Comparison of ENCODE assay signal across 8 mouse cellular contexts in the genomic region with DNA sequence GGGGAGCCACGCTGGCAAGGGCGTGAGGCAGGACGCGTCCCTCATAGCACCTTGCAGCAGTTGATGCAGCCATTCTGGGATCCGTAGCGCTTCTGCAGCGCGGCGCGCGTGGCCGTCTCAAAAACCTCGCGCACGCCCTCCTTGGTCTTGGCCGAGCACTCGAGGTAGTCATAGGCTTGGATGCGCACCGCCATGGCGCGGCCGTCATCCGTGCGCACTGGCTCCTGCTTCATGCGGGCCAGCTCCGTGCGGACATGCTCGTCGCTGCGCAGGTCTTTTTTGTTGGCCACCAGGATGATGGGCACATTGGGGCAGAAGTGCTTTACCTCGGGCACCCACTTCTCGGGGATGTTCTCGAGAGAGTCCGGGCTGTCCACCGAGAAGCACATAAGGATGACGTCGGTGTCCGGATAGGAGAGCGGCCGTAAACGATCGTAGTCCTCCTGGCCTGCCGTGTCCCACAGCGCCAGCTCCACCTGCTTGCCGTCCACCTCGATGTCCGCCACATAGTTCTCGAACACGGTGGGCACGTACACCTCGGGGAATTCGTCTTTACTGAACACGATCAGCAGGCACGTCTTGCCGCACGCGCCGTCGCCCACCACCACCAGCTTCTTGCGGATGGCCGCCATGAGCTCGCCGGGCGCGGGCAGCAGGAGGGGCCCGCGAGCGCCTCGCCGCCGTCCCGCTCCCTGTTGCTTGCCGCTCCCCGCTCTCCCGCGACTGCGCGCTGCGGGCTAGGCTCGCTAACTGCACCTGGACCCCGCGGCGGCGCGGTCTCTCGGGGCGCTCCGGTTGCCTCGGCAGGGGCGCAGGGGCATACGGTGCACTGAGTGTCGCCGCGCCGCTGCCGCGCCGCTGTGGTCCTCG. TPM values are rescaled to one million over a fixed set of nuclear protein-coding genes. Genes with fewer than 3 reads are reported as not detected.
DNase-seq lines count a peak whose midpoint lies in the region; ATAC-seq and TF ChIP-seq lines count a peak whose summit lies in the region.

No protein-coding gene starts in this region.

- peaks cover 34% of the 10 kb centered on the region for H3K4me1 ChIP-seq in intestine, embryonic 16.5 days (ENCODE audit: control insufficient read depth, insufficient read depth, low read length)
- peaks cover 26% of the 10 kb centered on the region for H3K4me1 ChIP-seq in liver, embryonic 11.5 days (replicated peaks; ENCODE audit: control insufficient read depth, insufficient read depth, low read length)
- H3K4me1 ChIP-seq in midbrain, postnatal 0 days (ENCODE audit: insufficient read depth, low read length) = peaks cover 19% of the 10 kb centered on the region; the same call in 1 of the 2 replicates
- peaks cover 35% of the 10 kb centered on the region for H3K4me1 ChIP-seq in stomach, embryonic 14.5 days (ENCODE audit: control insufficient read depth, insufficient read depth, low read length)

- intact Hi-C loops in gastrocnemius, postnatal 36 days (cut with DNase I) = loop anchor here (5.0 kb wide), 1 partner anchor 112 kb away; no protein-coding TSS in a partner anchor

- TF ChIP-seq CTCF in midbrain, postnatal 0 days (IDR thresholded peaks at IDR 0.05) = peak; percentile 6

- peak; percentile 88 for DNase-seq in 3134 (ENCODE audit: extremely low read depth, insufficient read length, low spot score)
- peak; percentile 23 for DNase-seq in T-cell, adult 2 months (ENCODE audit: low spot score)
- peak; percentile 76 for DNase-seq in embryo, embryonic 10 days (ENCODE audit: low spot score)
- peak; percentile 33 to 75 for DNase-seq in gastrocnemius, postnatal 36 days
- DNase-seq in liver, embryonic 11.5 days (ENCODE audit: low spot score) = peak; percentile 78
- DNase-seq in midbrain, postnatal 0 days (ENCODE audit: low spot score) = peak; percentile 75

- H3K27ac ChIP-seq in intestine, embryonic 16.5 days (ENCODE audit: low read length) = peak overlapping the region; percentile 100
- H3K27ac ChIP-seq in liver, embryonic 11.5 days (ENCODE audit: low read depth, low read length) = peak overlapping the region; percentile 95
- peak overlapping the region; percentile 100 for H3K27ac ChIP-seq in midbrain, postnatal 0 days (ENCODE audit: low read depth, low read length)
- peak overlapping the region; percentile 99 for H3K27ac ChIP-seq in stomach, embryonic 14.5 days (ENCODE audit: low read length)

- under 1% methylated on average over 98 of the region's 99 CpGs for WGBS in intestine, embryonic 16.5 days
- 1% methylated on average over 96 of the region's 99 CpGs for WGBS in liver, embryonic 11.5 days
- WGBS in midbrain, postnatal 0 days = 2% methylated on average over 97 of the region's 99 CpGs
- under 1% methylated on average over 99 of the region's 99 CpGs for WGBS in stomach, embryonic 14.5 days

- peak; percentile 59 for ATAC-seq in intestine, embryonic 16.5 days
- ATAC-seq in liver, embryonic 11.5 days (replicated peaks; ENCODE audit: low FRiP score) = peak; percentile 54
- peak; percentile 71 for ATAC-seq in midbrain, postnatal 0 days (ENCODE audit: low FRiP score)
- ATAC-seq in stomach, embryonic 14.5 days (ENCODE audit: insufficient number of reproducible peaks, insufficient read depth, low FRiP score, low read depth) = peak; percentile 39

- no peaks in the 10 kb centered on the region for H3K27me3 ChIP-seq in intestine, embryonic 16.5 days (replicated peaks; ENCODE audit: control insufficient read depth, insufficient read depth, low read length)
- H3K27me3 ChIP-seq in liver, embryonic 11.5 days (replicated peaks; ENCODE audit: control insufficient read depth, insufficient read depth, low read length) = no peaks in the 10 kb centered on the region
- H3K27me3 ChIP-seq in midbrain, postnatal 0 days (ENCODE audit: insufficient read depth, low read length) = no peaks in the 10 kb centered on the region
- no peaks in the 10 kb centered on the region for H3K27me3 ChIP-seq in stomach, embryonic 14.5 days (ENCODE audit: control insufficient read depth, insufficient read depth, low read length)

- H3K9me3 ChIP-seq in intestine, embryonic 16.5 days (ENCODE audit: control insufficient read depth, low read length) = no peaks in the 10 kb centered on the region
- H3K9me3 ChIP-seq in liver, embryonic 11.5 days (ENCODE audit: control insufficient read depth, low read length) = no peaks in the 10 kb centered on the region
- no peaks in the 10 kb centered on the region for H3K9me3 ChIP-seq in midbrain, postnatal 0 days (ENCODE audit: low read length)
- no peaks in the 10 kb centered on the region for H3K9me3 ChIP-seq in stomach, embryonic 14.5 days (ENCODE audit: control insufficient read depth, low read depth, low read length)

- H3K4me3 ChIP-seq in intestine, embryonic 16.5 days (ENCODE audit: low read length) = peak overlapping the region; percentile 93
- peak overlapping the region; percentile 75 for H3K4me3 ChIP-seq in liver, embryonic 11.5 days (ENCODE audit: low read depth, low read length)
- H3K4me3 ChIP-seq in midbrain, postnatal 0 days (ENCODE audit: low read depth, low read length) = peak overlapping the region; percentile 96
- peak overlapping the region; percentile 78 for H3K4me3 ChIP-seq in stomach, embryonic 14.5 days (ENCODE audit: low read depth, low read length)

- H3K9ac ChIP-seq in intestine, embryonic 16.5 days (ENCODE audit: low read depth, low read length) = peak overlapping the region; percentile 99
- peak overlapping the region; percentile 85 for H3K9ac ChIP-seq in liver, embryonic 11.5 days (ENCODE audit: low read depth, low read length)
- H3K9ac ChIP-seq in midbrain, postnatal 0 days (replicated peaks; ENCODE audit: low read length, poor library complexity, severe bottlenecking) = peak overlapping the region; percentile 100
- peak overlapping the region; percentile 89 for H3K9ac ChIP-seq in stomach, embryonic 14.5 days (replicated peaks; ENCODE audit: low read depth, low read length)

- H3K36me3 ChIP-seq in intestine, embryonic 16.5 days (ENCODE audit: control insufficient read depth, insufficient read depth, low read length) = no peaks in the 10 kb centered on the region
- H3K36me3 ChIP-seq in liver, embryonic 11.5 days (ENCODE audit: control insufficient read depth, insufficient read depth, low read length) = no peaks in the 10 kb centered on the region
- H3K36me3 ChIP-seq in midbrain, postnatal 0 days (ENCODE audit: insufficient read depth, low read length) = no peaks in the 10 kb centered on the region
- no peaks in the 10 kb centered on the region for H3K36me3 ChIP-seq in stomach, embryonic 14.5 days (ENCODE audit: control insufficient read depth, insufficient read depth, low read length)

- peak overlapping the region; percentile 91 for H3K4me2 ChIP-seq in intestine, embryonic 16.5 days (ENCODE audit: low read depth, low read length)
- H3K4me2 ChIP-seq in liver, embryonic 11.5 days = peak overlapping the region; percentile 95
- H3K4me2 ChIP-seq in midbrain, postnatal 0 days (ENCODE audit: low read depth, low read length, poor library complexity, severe bottlenecking) = peak overlapping the region; percentile 86
- peak overlapping the region; percentile 82 for H3K4me2 ChIP-seq in stomach, embryonic 14.5 days (replicated peaks; ENCODE audit: low read depth, low read length)

RNA-seq across cellular contexts. Expression of gene Rhob, which starts 0.6 kb away (rescaled TPM):
- total RNA-seq in gastrocnemius, postnatal 36 days (2021) = 10 to 100 TPM; 50.7 to 56.4 TPM
- polyA plus RNA-seq in intestine, embryonic 16.5 days (2015; fragmentation: Nextera tagmentation; extraction: Ambion mirVana) = 24.1 and 24.6 TPM in 2 replicates
- polyA plus RNA-seq in liver, embryonic 11.5 days (2014; fragmentation: Nextera tagmentation; extraction: Ambion mirVana) = 19.5 and 23.2 TPM in 2 replicates
- 323 and 329 TPM in 2 replicates for total RNA-seq in midbrain, postnatal 0 days (2014; rRNA removed)
- polyA plus RNA-seq in midbrain, postnatal 0 days (2015; fragmentation: Nextera tagmentation; extraction: Ambion mirVana) = 74.1 and 75.1 TPM in 2 replicates
- 52.8 and 58.5 TPM in 2 replicates for polyA plus RNA-seq in stomach, embryonic 14.5 days (2014; fragmentation: Nextera tagmentation; extraction: Ambion mirVana)

Comparison
In these comparisons a context has a peak if more than half of its experiments do, and no peak if none do; other contexts are left out.
1. Peak in every context shown above with its lines: DNase-seq, ATAC-seq, H3K4me3 ChIP-seq and H3K27ac ChIP-seq.
2. DNase-seq: peak in every context shown above with its lines; median percentile 88 in 3134; 78 in liver, embryonic 11.5 days; 76 in embryo, embryonic 10 days; 75 in midbrain, postnatal 0 days; 54 in gastrocnemius, postnatal 36 days; 23 in T-cell, adult 2 months.